Mouse (Mus musculus): Measurements from ENCODE around the gene Ccdc181. TPM values are rescaled to one million over a fixed set of nuclear protein-coding genes. Genes with fewer than 3 reads are reported as not detected.
A peak's percentile ranks its signal among the peaks of the same experiment; 100 is the strongest.
"Not testable (repeated sequence)": the region's sequence is repeated elsewhere in the genome, so short reads cannot be mapped to it uniquely, and the experiment has no call there.

Ccdc181 gene
- 16.6 and 18.6 TPM in 2 replicates for polyA plus RNA-seq (2012; rRNA removed)

GRCm38 (mm10) chr1:164275455-164275954 is at the start of gene Ccdc181:
Gene Ccdc181 (plus strand): TSS chr1:164275585.
- Histone ChIP-seq H3K4me3 (replicated peaks; ENCODE audit: insufficient read depth, low read depth, low read length) (peak within 1 kb of the TSS; percentile 99), H3K4me1 (ENCODE audit: control insufficient read depth, insufficient read depth, low read length) (no peaks in the 10 kb centered on the region), H3K27ac (ENCODE audit: insufficient read depth, low read length) (peak within 1 kb of the TSS; percentile 78), H3K27me3 (ENCODE audit: control insufficient read depth, insufficient read depth, low read length) (no peaks in the 10 kb centered on the region)
- peak; percentile 82 for TF ChIP-seq POLR2A (IDR thresholded peaks at IDR 0.05; ENCODE audit: borderline replicate concordance, insufficient read depth, low read length)
- no peak for TF ChIP-seq CTCF (IDR thresholded peaks at IDR 0.05; ENCODE audit: borderline replicate concordance, insufficient read depth, low read depth, low read length)
- DNase-seq = peak; percentile 94 to 96
- under 1% methylated on average over 31 of the region's 31 CpGs for whole genome bisulfite sequencing

- not testable (repeated sequence) for H3K4me3 ChIP-seq (replicated peaks; ENCODE audit: insufficient read depth, low read depth, low read length); H3K27me3 ChIP-seq (ENCODE audit: control insufficient read depth, insufficient read depth, low read length); H3K4me1 ChIP-seq (ENCODE audit: control insufficient read depth, insufficient read depth, low read length); H3K27ac ChIP-seq (ENCODE audit: insufficient read depth, low read length); DNase-seq
- 58% methylated on average over 3 of the region's 4 CpGs for WGBS
Measured at GRCm38 (mm10) chr1:164231937-164232570, 43.3 kb upstream of the Ccdc181 start.

GRCm38 (mm10) chr1:164233447-164233846 is 41.9 kb upstream of the Ccdc181 start:
- no peak overlapping the region for H3K27ac ChIP-seq (ENCODE audit: insufficient read depth, low read length)
- no peaks in the 10 kb centered on the region; the same call in 1 of the 2 replicates for H3K4me1 ChIP-seq (ENCODE audit: control insufficient read depth, insufficient read depth, low read length)
- TF ChIP-seq POLR2A (IDR thresholded peaks at IDR 0.05; ENCODE audit: borderline replicate concordance, insufficient read depth, low read length) = no peak
- TF ChIP-seq CTCF (IDR thresholded peaks at IDR 0.05; ENCODE audit: borderline replicate concordance, insufficient read depth, low read depth, low read length) = no peak
- WGBS = 88% methylated on average over 1 of the region's 1 CpGs
- no peak for DNase-seq
- no peak overlapping the region for H3K4me3 ChIP-seq (replicated peaks; ENCODE audit: insufficient read depth, low read depth, low read length)
- no peaks in the 10 kb centered on the region for H3K27me3 ChIP-seq (ENCODE audit: control insufficient read depth, insufficient read depth, low read length)

- no peak overlapping the region for H3K27ac ChIP-seq (ENCODE audit: insufficient read depth, low read length)
Measured at GRCm38 (mm10) chr1:164235078-164235477, 40.3 kb upstream of the Ccdc181 start.

GRCm38 (mm10) chr1:164236078-164236477 is 39.3 kb upstream of the Ccdc181 start:
- Histone ChIP-seq H3K27me3 (ENCODE audit: control insufficient read depth, insufficient read depth, low read length) (no peaks in the 10 kb centered on the region), H3K27ac (ENCODE audit: insufficient read depth, low read length) (peak overlapping the region; percentile 24; the same call in 1 of the 2 replicates), H3K4me3 (replicated peaks; ENCODE audit: insufficient read depth, low read depth, low read length) (no peak overlapping the region), H3K4me1 (ENCODE audit: control insufficient read depth, insufficient read depth, low read length) (no peaks in the 10 kb centered on the region; the same call in 1 of the 2 replicates)
- WGBS = 16% methylated on average over 7 of the region's 7 CpGs
- peak; percentile 48 to 68 for DNase-seq
- no peak for TF ChIP-seq POLR2A (IDR thresholded peaks at IDR 0.05; ENCODE audit: borderline replicate concordance, insufficient read depth, low read length)
- no peak for TF ChIP-seq CTCF (IDR thresholded peaks at IDR 0.05; ENCODE audit: borderline replicate concordance, insufficient read depth, low read depth, low read length)

More at GRCm38 (mm10) chr1:164235078-164235477, 40.3 kb upstream of the Ccdc181 start:
- Histone ChIP-seq H3K4me3 (replicated peaks; ENCODE audit: insufficient read depth, low read depth, low read length) (no peak overlapping the region), H3K27me3 (ENCODE audit: control insufficient read depth, insufficient read depth, low read length) (no peaks in the 10 kb centered on the region), H3K4me1 (ENCODE audit: control insufficient read depth, insufficient read depth, low read length) (no peaks in the 10 kb centered on the region; the same call in 1 of the 2 replicates)
- DNase-seq = no peak
- TF ChIP-seq CTCF (IDR thresholded peaks at IDR 0.05; ENCODE audit: borderline replicate concordance, insufficient read depth, low read depth, low read length) (no peak), POLR2A (IDR thresholded peaks at IDR 0.05; ENCODE audit: borderline replicate concordance, insufficient read depth, low read length) (no peak)
- 85% methylated on average over 7 of the region's 7 CpGs for WGBS

GRCm38 (mm10) chr1:164241494-164241893 is 33.9 kb upstream of the Ccdc181 start:
- Histone ChIP-seq H3K4me3 (replicated peaks; ENCODE audit: insufficient read depth, low read depth, low read length) (no peak overlapping the region), H3K27ac (ENCODE audit: insufficient read depth, low read length) (no peak overlapping the region), H3K4me1 (ENCODE audit: control insufficient read depth, insufficient read depth, low read length) (no peaks in the 10 kb centered on the region), H3K27me3 (ENCODE audit: control insufficient read depth, insufficient read depth, low read length) (no peaks in the 10 kb centered on the region)
- no peak for DNase-seq
- TF ChIP-seq CTCF (IDR thresholded peaks at IDR 0.05; ENCODE audit: borderline replicate concordance, insufficient read depth, low read depth, low read length) = no peak
- no peak for TF ChIP-seq POLR2A (IDR thresholded peaks at IDR 0.05; ENCODE audit: borderline replicate concordance, insufficient read depth, low read length)
- 83% methylated on average over 2 of the region's 2 CpGs for WGBS

- Histone ChIP-seq H3K27me3 (ENCODE audit: control insufficient read depth, insufficient read depth, low read length) (no peaks in the 10 kb centered on the region), H3K4me1 (ENCODE audit: control insufficient read depth, insufficient read depth, low read length) (no peaks in the 10 kb centered on the region), H3K27ac (ENCODE audit: insufficient read depth, low read length) (no peak overlapping the region), H3K4me3 (replicated peaks; ENCODE audit: insufficient read depth, low read depth, low read length) (no peak overlapping the region)
- TF ChIP-seq CTCF (IDR thresholded peaks at IDR 0.05; ENCODE audit: borderline replicate concordance, insufficient read depth, low read depth, low read length) (no peak), POLR2A (IDR thresholded peaks at IDR 0.05; ENCODE audit: borderline replicate concordance, insufficient read depth, low read length) (no peak)
- no peak for DNase-seq
- 83% methylated on average over 8 of the region's 8 CpGs for WGBS
Measured at GRCm38 (mm10) chr1:164242809-164243208, 32.6 kb upstream of the Ccdc181 start.

GRCm38 (mm10) chr1:164247442-164247841 is 27.9 kb upstream of the Ccdc181 start:
- peaks cover 4% of the 10 kb centered on the region; the same call in 1 of the 2 replicates for H3K4me1 ChIP-seq (ENCODE audit: control insufficient read depth, insufficient read depth, low read length)
- no peak for DNase-seq
- H3K4me3 ChIP-seq (replicated peaks; ENCODE audit: insufficient read depth, low read depth, low read length) = no peak overlapping the region
- TF ChIP-seq POLR2A (IDR thresholded peaks at IDR 0.05; ENCODE audit: borderline replicate concordance, insufficient read depth, low read length) (no peak), CTCF (IDR thresholded peaks at IDR 0.05; ENCODE audit: borderline replicate concordance, insufficient read depth, low read depth, low read length) (no peak)
- H3K27ac ChIP-seq (ENCODE audit: insufficient read depth, low read length) = no peak overlapping the region
- WGBS = 51% methylated on average over 8 of the region's 8 CpGs
- no peaks in the 10 kb centered on the region for H3K27me3 ChIP-seq (ENCODE audit: control insufficient read depth, insufficient read depth, low read length)
